Mouse (Mus musculus): Measurements from ENCODE around the gene Synj2. TPM values are rescaled to one million over a fixed set of nuclear protein-coding genes. Genes with fewer than 3 reads are reported as not detected.

The Synj2 gene
- polyA plus RNA-seq, 1 experiment from 2014 or later = 3.2 TPM

- no peaks in the 10 kb centered on the region for H3K27me3 ChIP-seq (ENCODE audit: control insufficient read depth, insufficient read depth, low read depth, low read length)
- no peaks in the 10 kb centered on the region for H3K36me3 ChIP-seq (ENCODE audit: control insufficient read depth, insufficient read depth, low read length)
- 0 out of 2 replicates have a peak overlapping the region, but pooled peaks have one; percentile 13 for H3K27ac ChIP-seq (ENCODE audit: low read length)
- 77% methylated on average over 5 of the region's 5 CpGs for WGBS
- no peak overlapping the region for H3K4me2 ChIP-seq (ENCODE audit: low read depth, low read length)
- H3K9ac ChIP-seq (ENCODE audit: low read length) = 0 out of 2 replicates have a peak overlapping the region, but pooled peaks have one; percentile 4
- ATAC-seq (ENCODE audit: low read depth) = no peak
- H3K9me3 ChIP-seq (ENCODE audit: control insufficient read depth, low read length) = no peaks in the 10 kb centered on the region
- H3K4me1 ChIP-seq (replicated peaks; ENCODE audit: control insufficient read depth, insufficient read depth, low read length) = peaks cover 34% of the 10 kb centered on the region
- H3K4me3 ChIP-seq (ENCODE audit: low read length) = no peak overlapping the region
Measured at GRCm38 (mm10) chr17:6007101-6007780, 66.2 kb downstream of the Synj2 start.

- no peak overlapping the region for H3K4me3 ChIP-seq (ENCODE audit: low read length)
Measured at GRCm38 (mm10) chr17:6007902-6008301, 66.8 kb downstream of the Synj2 start.

GRCm38 (mm10) chr17:6008590-6008989 is 67.5 kb downstream of the Synj2 start:
- Histone ChIP-seq H3K4me2 (ENCODE audit: low read depth, low read length) (no peak overlapping the region), H3K27ac (ENCODE audit: low read length) (peak overlapping the region; percentile 27; the same call in 1 of the 2 replicates), H3K9ac (ENCODE audit: low read length) (no peak overlapping the region), H3K9me3 (ENCODE audit: control insufficient read depth, low read length) (no peaks in the 10 kb centered on the region), H3K36me3 (ENCODE audit: control insufficient read depth, insufficient read depth, low read length) (no peaks in the 10 kb centered on the region), H3K27me3 (ENCODE audit: control insufficient read depth, insufficient read depth, low read depth, low read length) (no peaks in the 10 kb centered on the region), H3K4me3 (ENCODE audit: low read length) (no peak overlapping the region), H3K4me1 (replicated peaks; ENCODE audit: control insufficient read depth, insufficient read depth, low read length) (peaks cover 34% of the 10 kb centered on the region)
- no peak for ATAC-seq (ENCODE audit: low read depth)
- WGBS = 59% methylated on average over 11 of the region's 11 CpGs

More at GRCm38 (mm10) chr17:6007902-6008301, 66.8 kb downstream of the Synj2 start:
- no peaks in the 10 kb centered on the region for H3K27me3 ChIP-seq (ENCODE audit: control insufficient read depth, insufficient read depth, low read depth, low read length)
- no peaks in the 10 kb centered on the region for H3K36me3 ChIP-seq (ENCODE audit: control insufficient read depth, insufficient read depth, low read length)
- peaks cover 34% of the 10 kb centered on the region for H3K4me1 ChIP-seq (replicated peaks; ENCODE audit: control insufficient read depth, insufficient read depth, low read length)
- H3K9ac ChIP-seq (ENCODE audit: low read length) = no peak overlapping the region
- WGBS = 75% methylated on average over 9 of the region's 9 CpGs
- no peak overlapping the region for H3K4me2 ChIP-seq (ENCODE audit: low read depth, low read length)
- H3K9me3 ChIP-seq (ENCODE audit: control insufficient read depth, low read length) = no peaks in the 10 kb centered on the region
- H3K27ac ChIP-seq (ENCODE audit: low read length) = peak overlapping the region; percentile 18; the same call in 1 of the 2 replicates
- ATAC-seq (ENCODE audit: low read depth) = no peak

- Histone ChIP-seq H3K27ac (ENCODE audit: low read length) (no peak overlapping the region), H3K27me3 (ENCODE audit: control insufficient read depth, insufficient read depth, low read depth, low read length) (no peaks in the 10 kb centered on the region), H3K4me3 (ENCODE audit: low read length) (no peak overlapping the region), H3K4me1 (replicated peaks; ENCODE audit: control insufficient read depth, insufficient read depth, low read length) (peaks cover 34% of the 10 kb centered on the region), H3K4me2 (ENCODE audit: low read depth, low read length) (no peak overlapping the region), H3K36me3 (ENCODE audit: control insufficient read depth, insufficient read depth, low read length) (no peaks in the 10 kb centered on the region), H3K9me3 (ENCODE audit: control insufficient read depth, low read length) (no peaks in the 10 kb centered on the region), H3K9ac (ENCODE audit: low read length) (no peak overlapping the region)
- 87% methylated on average over 4 of the region's 4 CpGs for WGBS
- ATAC-seq (ENCODE audit: low read depth) = no peak
Measured at GRCm38 (mm10) chr17:6009606-6010005, 68.5 kb downstream of the Synj2 start.

GRCm38 (mm10) chr17:6013079-6013478 is 72.0 kb downstream of the Synj2 start:
- Histone ChIP-seq H3K4me1 (replicated peaks; ENCODE audit: control insufficient read depth, insufficient read depth, low read length) (peaks cover 18% of the 10 kb centered on the region), H3K27me3 (ENCODE audit: control insufficient read depth, insufficient read depth, low read depth, low read length) (no peaks in the 10 kb centered on the region), H3K36me3 (ENCODE audit: control insufficient read depth, insufficient read depth, low read length) (no peaks in the 10 kb centered on the region), H3K9me3 (ENCODE audit: control insufficient read depth, low read length) (no peaks in the 10 kb centered on the region), H3K4me2 (ENCODE audit: low read depth, low read length) (no peak overlapping the region), H3K4me3 (ENCODE audit: low read length) (no peak overlapping the region), H3K9ac (ENCODE audit: low read length) (no peak overlapping the region), H3K27ac (ENCODE audit: low read length) (no peak overlapping the region)
- ATAC-seq (ENCODE audit: low read depth) = no peak
- WGBS = 71% methylated on average over 4 of the region's 4 CpGs

- H3K4me3 ChIP-seq (ENCODE audit: low read length) = no peak overlapping the region
- no peaks in the 10 kb centered on the region for H3K36me3 ChIP-seq (ENCODE audit: control insufficient read depth, insufficient read depth, low read length)
- H3K27ac ChIP-seq (ENCODE audit: low read length) = no peak overlapping the region
- H3K9me3 ChIP-seq (ENCODE audit: control insufficient read depth, low read length) = no peaks in the 10 kb centered on the region
- H3K4me1 ChIP-seq (replicated peaks; ENCODE audit: control insufficient read depth, insufficient read depth, low read length) = peaks cover 10% of the 10 kb centered on the region
- 80% methylated on average over 4 of the region's 4 CpGs for WGBS
- no peak for ATAC-seq (ENCODE audit: low read depth)
- no peak overlapping the region for H3K9ac ChIP-seq (ENCODE audit: low read length)
- H3K4me2 ChIP-seq (ENCODE audit: low read depth, low read length) = no peak overlapping the region
- no peaks in the 10 kb centered on the region for H3K27me3 ChIP-seq (ENCODE audit: control insufficient read depth, insufficient read depth, low read depth, low read length)
Measured at GRCm38 (mm10) chr17:6014985-6015384, 73.9 kb downstream of the Synj2 start.

GRCm38 (mm10) chr17:6016213-6016780 is 75.2 kb downstream of the Synj2 start:
- 42% methylated on average over 7 of the region's 7 CpGs for WGBS
- no peak overlapping the region for H3K4me3 ChIP-seq (ENCODE audit: low read length)
- H3K36me3 ChIP-seq (ENCODE audit: control insufficient read depth, insufficient read depth, low read length) = no peaks in the 10 kb centered on the region
- H3K27me3 ChIP-seq (ENCODE audit: control insufficient read depth, insufficient read depth, low read depth, low read length) = no peaks in the 10 kb centered on the region
- no peak overlapping the region for H3K4me2 ChIP-seq (ENCODE audit: low read depth, low read length)
- peaks cover 10% of the 10 kb centered on the region for H3K4me1 ChIP-seq (replicated peaks; ENCODE audit: control insufficient read depth, insufficient read depth, low read length)
- ATAC-seq (ENCODE audit: low read depth) = peak; percentile 84
- H3K9ac ChIP-seq (ENCODE audit: low read length) = no peak overlapping the region
- no peaks in the 10 kb centered on the region for H3K9me3 ChIP-seq (ENCODE audit: control insufficient read depth, low read length)
- peak overlapping the region; percentile 40 for H3K27ac ChIP-seq (ENCODE audit: low read length)

- Histone ChIP-seq H3K4me3 (ENCODE audit: low read length) (no peak overlapping the region), H3K27me3 (ENCODE audit: control insufficient read depth, insufficient read depth, low read depth, low read length) (no peaks in the 10 kb centered on the region), H3K4me2 (ENCODE audit: low read depth, low read length) (no peak overlapping the region), H3K36me3 (ENCODE audit: control insufficient read depth, insufficient read depth, low read length) (no peaks in the 10 kb centered on the region), H3K4me1 (replicated peaks; ENCODE audit: control insufficient read depth, insufficient read depth, low read length) (peaks cover 10% of the 10 kb centered on the region), H3K9me3 (ENCODE audit: control insufficient read depth, low read length) (no peaks in the 10 kb centered on the region), H3K27ac (ENCODE audit: low read length) (no peak overlapping the region), H3K9ac (ENCODE audit: low read length) (no peak overlapping the region)
- 64% methylated on average over 12 of the region's 12 CpGs for WGBS
- ATAC-seq (ENCODE audit: low read depth) = no peak
Measured at GRCm38 (mm10) chr17:6017268-6017667, 76.2 kb downstream of the Synj2 start.

- no peak overlapping the region for H3K4me2 ChIP-seq (ENCODE audit: low read depth, low read length)
- H3K27me3 ChIP-seq (ENCODE audit: control insufficient read depth, insufficient read depth, low read depth, low read length) = no peaks in the 10 kb centered on the region
- H3K4me3 ChIP-seq (ENCODE audit: low read length) = no peak overlapping the region
- peaks cover 10% of the 10 kb centered on the region for H3K4me1 ChIP-seq (replicated peaks; ENCODE audit: control insufficient read depth, insufficient read depth, low read length)
- no peak overlapping the region for H3K27ac ChIP-seq (ENCODE audit: low read length)
- 51% methylated on average over 4 of the region's 4 CpGs for WGBS
- no peaks in the 10 kb centered on the region for H3K36me3 ChIP-seq (ENCODE audit: control insufficient read depth, insufficient read depth, low read length)
- no peaks in the 10 kb centered on the region for H3K9me3 ChIP-seq (ENCODE audit: control insufficient read depth, low read length)
- H3K9ac ChIP-seq (ENCODE audit: low read length) = no peak overlapping the region
- no peak for ATAC-seq (ENCODE audit: low read depth)
Measured at GRCm38 (mm10) chr17:6018348-6018747, 77.3 kb downstream of the Synj2 start.
